Mouse (Mus musculus) retina, adult 2 months (tissue): ENCODE results near the gene Chst15.

ENCODE experiments used
- DNase-seq: peaks from one replicate; pipeline ENCODE4 v3.0.0-alpha.2; 2012; ENCODE audit warnings: low read depth, low spot score

The Chst15 gene

DNA sequence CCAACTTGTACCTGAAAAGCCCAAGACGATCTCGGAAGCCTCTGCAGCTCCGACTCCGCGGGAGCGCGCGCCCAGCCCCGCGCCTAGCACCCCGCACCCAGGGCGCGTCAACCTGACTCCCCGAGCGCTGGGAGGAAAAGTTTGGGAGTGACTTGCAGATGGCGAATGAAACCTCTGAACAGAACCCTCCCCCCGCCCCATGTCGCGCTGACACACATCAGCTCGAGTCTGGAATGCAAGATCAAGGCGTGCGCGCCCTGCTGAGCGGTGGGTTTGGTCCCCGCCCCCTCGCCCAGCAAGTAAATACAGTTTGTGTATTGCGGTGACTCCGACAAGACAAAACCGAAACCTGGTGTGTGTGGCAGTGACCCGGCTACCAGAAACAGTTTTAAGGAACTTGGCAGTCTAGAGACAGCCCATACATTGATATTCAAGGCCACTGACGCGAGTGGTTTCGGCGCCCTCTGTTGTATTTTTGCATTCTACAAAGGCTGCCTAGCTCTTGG lies at the start of gene Chst15:
TSS of gene Chst15 (minus strand) at position 193 of the 506 bp plus-strand sequence.
- no peak for DNase-seq

DNA sequence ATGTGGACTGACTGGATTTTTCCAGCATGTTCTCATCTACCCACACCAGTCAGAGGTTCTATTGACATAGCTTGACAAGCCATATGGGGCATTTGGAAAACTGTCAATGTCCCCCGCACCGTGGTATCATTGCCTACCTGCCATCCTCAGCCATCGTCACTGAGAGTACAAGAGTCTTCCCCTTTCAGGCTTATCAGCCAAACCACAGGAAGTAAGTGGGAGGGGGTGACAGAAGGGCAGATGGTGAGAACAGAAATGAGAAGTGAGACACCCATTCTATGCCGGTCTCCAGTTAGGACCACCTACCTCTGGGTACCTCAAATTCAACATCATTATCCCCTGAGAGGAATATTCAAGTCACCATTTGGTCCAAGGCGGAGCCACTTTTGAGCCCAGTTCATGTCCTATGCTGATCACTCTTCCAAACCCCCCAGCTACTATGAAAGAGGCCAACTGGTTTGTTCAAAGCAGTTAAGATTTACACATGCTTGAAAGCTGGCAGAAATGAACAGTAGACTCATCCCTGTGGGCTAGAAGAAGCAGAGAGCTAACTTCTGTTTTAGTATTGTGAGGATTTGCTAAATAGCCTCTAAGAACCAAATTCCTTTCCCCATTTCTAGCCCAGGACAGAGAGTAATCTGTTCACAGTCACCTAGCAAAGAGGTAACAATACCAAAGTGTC lies 48.8 kb upstream of the Chst15 start:
- no peak for DNase-seq

- DNase-seq, result no peak
Observed at GRCm38 (mm10) chr7:132365111-132365510, 48.1 kb upstream of the Chst15 start.

GRCm38 (mm10) chr7:132364506-132364905 lies 47.5 kb upstream of the Chst15 start:
- no peak for DNase-seq

DNA sequence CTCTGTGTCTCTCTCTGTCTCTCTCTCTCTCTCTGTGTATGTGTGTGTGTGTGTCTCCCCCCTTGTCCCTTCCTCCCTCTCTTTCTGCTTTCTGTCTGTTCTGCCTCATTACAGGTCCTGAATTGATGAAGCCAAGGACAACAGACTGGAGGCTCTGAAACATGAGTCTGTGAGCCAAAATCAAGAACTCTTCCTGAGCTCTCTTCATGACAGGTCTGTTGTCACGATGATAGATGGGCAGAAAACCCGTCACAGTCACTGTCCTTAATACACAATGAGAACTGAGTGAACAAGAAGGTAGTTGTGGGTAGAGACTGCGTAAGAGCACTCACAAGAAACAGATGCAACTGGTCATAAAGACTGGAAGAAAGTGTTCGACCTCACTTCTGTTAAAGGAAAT lies 43.3 kb upstream of the Chst15 start:
- DNase-seq, result no peak

- DNase-seq, result no peak
Observed at GRCm38 (mm10) chr7:132358709-132359108, 41.7 kb upstream of the Chst15 start.

DNA sequence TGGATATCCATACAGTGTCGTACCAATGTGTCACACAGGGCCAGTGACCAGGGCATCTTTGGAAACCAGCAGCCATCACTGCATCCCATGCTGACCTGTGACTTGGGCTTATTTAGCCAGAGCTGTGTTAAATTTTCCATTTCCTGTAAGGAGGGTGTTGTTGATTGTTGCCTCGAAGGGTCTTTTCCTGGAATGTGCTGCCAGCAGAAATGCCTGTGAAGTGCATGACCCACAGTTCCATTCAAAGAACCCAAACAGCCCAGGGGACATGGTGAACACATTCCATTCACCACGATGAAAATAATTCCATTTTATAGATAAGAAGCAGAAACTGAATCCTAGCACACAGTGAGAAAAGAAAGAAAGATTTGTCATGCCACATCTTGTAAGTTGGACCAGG lies 41.2 kb upstream of the Chst15 start:
- DNase-seq, result no peak

GRCm38 (mm10) chr7:132357841-132358237 lies 40.8 kb upstream of the Chst15 start:
- no peak for DNase-seq

- no peak for DNase-seq
Observed at GRCm38 (mm10) chr7:132356881-132357840, 40.1 kb upstream of the Chst15 start.

GRCm38 (mm10) chr7:132356185-132356584 lies 39.2 kb upstream of the Chst15 start:
- DNase-seq, result no peak

DNA sequence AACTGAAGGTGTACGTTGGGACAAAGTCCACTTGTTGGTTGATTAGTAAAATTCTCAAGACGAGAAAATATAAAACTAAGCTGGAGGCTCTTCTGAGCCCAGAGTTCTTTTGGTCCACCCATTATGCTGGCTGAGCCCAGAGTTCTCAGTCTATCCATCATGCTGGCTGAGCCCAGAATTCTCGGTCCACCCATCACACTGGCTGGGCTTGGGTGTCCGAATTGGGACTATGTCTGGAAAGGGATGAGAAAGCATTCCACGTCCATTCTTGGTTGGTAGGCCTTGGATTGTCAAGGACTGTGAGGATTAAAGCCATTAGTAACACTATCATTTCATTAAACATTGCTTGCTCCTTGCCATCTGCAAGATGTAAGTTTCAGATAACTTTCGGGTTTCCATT lies 38.7 kb upstream of the Chst15 start:
- DNase-seq, result no peak

DNA sequence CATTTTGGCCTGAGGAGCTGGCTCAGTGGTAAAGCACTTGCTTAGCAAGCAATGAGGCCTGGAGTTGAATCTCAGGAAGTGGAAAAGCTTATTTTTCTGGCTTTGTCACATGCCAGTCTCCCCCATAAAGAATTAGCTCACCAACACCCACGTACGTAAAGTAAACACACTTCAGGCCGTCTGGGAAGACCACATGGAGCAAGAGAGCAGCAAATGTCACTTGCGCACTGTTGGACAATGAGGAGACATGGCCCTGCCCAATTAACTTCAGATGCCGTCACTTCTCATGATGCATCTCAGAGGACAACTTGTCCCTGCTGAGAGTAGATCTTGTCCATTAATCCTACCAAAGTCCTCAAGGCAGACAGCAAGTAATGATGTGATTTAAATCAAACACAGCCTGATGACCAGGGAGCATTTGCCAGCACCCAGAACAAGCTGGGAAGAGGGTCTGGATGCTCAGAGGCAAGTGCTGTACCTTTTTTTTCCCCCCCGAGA lies 32.1 kb upstream of the Chst15 start:
- DNase-seq, result no peak

DNA sequence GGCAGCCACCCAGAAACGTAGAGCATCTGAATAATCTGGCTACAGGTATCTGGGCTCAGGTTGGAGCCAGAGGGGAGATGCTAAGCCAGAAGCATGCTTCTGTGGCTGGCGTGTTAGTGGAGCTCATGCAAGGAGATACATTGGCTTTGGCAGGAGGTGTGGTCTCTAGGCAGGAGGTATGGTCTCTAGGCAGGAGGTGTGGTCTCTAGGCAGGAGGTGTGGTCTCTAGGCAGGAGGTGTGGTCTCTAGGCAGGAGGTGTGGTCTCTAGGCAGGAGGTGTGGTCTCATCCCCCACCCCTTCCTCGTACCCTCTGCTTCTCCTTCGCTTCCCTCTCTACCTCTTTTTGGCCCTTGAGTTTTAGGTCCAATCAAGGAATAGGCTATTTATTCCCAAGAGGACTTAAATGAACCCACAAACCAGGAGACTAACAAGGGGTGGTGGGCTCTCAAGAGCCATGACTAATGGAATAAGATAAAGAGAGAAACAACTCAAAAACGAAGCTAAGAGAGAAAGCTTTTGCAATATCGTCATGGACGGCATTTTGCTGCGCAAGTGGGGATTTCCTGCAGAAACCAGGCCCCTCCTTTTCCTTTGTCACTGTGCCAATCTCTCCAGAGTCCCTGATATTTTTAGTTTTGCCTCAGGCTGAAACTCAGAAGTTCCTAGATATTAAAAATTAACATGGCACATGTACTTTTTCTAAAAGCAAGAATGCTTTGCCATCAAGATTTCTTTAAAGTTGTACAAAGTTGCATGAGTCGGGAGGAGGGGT lies 30.4 kb upstream of the Chst15 start:
- no peak for DNase-seq

DNA sequence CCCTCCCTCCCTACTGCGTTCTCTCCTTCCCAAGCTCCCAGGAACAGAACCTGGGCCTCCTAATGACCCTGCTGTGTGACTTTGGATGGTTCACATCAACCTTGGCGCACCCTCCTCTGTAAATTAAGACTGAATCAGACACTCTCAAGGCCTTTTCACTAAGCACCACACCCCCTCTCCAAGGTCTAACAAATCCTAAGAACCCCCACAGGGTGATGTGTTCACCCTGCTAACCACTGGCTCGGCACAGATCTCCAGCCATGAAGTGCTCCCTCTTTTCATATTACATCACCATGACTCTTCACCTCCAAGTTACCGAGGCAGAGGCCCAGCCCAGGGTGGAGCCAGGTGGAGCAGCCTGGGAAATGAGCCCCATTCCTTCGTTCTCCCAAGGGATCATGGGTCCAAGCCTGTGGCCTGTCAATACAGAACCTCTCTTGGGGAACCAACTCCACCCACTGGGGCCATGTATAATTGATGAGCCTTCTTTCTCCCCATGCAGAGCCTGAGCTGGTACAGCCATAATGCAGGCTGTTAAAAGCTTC lies 28.6 kb upstream of the Chst15 start:
- no peak for DNase-seq

DNA sequence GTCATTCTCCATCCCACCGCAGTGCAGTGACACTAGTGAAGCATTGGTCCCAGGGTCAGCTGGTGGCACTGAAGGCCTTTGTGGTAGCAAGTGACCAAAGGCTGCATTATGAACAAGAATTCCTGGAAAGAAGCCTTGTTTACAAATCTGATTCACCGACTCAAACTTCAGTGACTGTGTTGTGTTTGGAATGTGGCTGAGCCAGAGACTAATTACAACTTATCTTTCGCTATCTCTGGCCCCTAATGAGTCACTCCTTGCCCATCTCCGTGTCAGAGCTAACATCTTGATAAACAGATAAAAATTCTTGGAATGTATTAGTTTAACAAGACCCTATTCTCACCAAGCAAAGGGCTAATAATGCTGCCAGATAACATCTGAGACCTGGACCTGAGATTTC lies 27.6 kb upstream of the Chst15 start:
- DNase-seq, result no peak

- DNase-seq, result no peak
Observed at GRCm38 (mm10) chr7:132343900-132344299, 26.9 kb upstream of the Chst15 start.

- DNase-seq, result no peak
Observed at GRCm38 (mm10) chr7:132343146-132343545, 26.1 kb upstream of the Chst15 start.

GRCm38 (mm10) chr7:132339041-132339839 lies 22.2 kb upstream of the Chst15 start:
- no peak for DNase-seq

DNA sequence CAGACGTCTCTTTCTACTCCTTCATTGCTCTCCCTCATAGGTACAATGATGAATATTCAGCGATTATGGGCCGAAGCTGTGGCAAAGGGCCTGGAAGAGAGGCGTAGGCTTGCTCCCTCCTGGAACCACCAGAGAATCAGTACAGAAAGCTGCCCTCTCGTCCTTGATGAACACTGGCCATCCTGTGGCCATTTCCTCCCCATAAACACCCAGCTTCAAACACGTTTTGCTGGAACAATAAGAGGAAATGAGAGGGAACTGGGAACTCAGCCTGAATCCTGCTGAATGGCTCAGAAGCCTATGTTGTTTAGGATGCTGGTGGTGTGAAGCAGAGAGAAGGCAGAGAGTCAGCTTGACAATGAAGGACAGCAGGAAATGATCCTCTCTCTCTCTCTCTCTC lies 21.3 kb upstream of the Chst15 start:
- no peak for DNase-seq

- no peak for DNase-seq
Observed at GRCm38 (mm10) chr7:132337268-132337917, 20.4 kb upstream of the Chst15 start.
